Mouse (Mus musculus) heart, postnatal 0 days (tissue): ENCODE data around the gene Cfp.

Experiments used
- CTCF ChIP-seq: IDR thresholded peaks from 2 replicates; pipeline ENCODE4 v1.5.1; 2016; ENCODE audit warnings: antibody characterized with exemption, control low read depth, low read depth
- EP300 ChIP-seq: IDR thresholded peaks from 2 replicates; pipeline ENCODE4 v1.6.1; 2016; ENCODE audit warnings: antibody characterized with exemption, low read depth

DNA sequence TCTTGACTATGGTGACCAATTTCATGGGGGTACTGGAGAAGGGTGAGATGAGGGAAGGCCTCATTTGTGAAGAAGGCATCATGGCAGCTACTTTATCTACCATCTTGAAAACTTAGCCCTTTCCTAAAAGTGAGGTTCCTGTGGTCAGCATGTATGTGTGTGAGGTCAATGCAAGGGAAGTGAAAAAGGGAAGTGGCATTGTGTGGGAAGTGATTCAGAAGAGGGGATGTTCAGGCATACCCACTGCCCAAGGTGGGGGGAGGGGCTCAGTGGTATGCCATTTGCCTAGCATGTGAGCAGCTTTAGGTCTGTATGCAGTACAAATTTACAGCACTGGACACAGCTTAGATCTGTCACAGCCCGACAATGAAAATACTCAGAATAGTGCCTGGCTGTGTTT, 608 bp upstream of the Cfp start:
- TF ChIP-seq EP300: no peak
- no peak for TF ChIP-seq CTCF
